Mouse (Mus musculus) ES-Bruce4 (cell line): Measurements from ENCODE around the gene Hist2h3b.

ENCODE experiments used
- CTCF ChIP-seq: IDR thresholded peaks from one replicate; pipeline ENCODE4 v1.8.1; 2011; ENCODE audit warnings: low read depth, low read length
- POLR2A ChIP-seq: IDR thresholded peaks from one replicate; pipeline ENCODE4 v1.8.1; 2011; ENCODE audit warnings: low read length; ENCODE audit not compliant: insufficient read depth

GRCm38 (mm10) chr3:96240799-96241197 lies 27.7 kb upstream of the Hist2h3b start:
- TF ChIP-seq CTCF (no peak), POLR2A (no peak)
